Mouse (Mus musculus) frontal cortex, postnatal 25 days (tissue): Measurements from ENCODE around the gene Lrriq1.

ENCODE experiments used
- DNase-seq, 2 experiments: peaks; one replicate each; pipeline ENCODE4 v3.0.0; 2022; ENCODE audit warnings: low spot score in 2 of 2

Lrriq1 gene

DNA sequence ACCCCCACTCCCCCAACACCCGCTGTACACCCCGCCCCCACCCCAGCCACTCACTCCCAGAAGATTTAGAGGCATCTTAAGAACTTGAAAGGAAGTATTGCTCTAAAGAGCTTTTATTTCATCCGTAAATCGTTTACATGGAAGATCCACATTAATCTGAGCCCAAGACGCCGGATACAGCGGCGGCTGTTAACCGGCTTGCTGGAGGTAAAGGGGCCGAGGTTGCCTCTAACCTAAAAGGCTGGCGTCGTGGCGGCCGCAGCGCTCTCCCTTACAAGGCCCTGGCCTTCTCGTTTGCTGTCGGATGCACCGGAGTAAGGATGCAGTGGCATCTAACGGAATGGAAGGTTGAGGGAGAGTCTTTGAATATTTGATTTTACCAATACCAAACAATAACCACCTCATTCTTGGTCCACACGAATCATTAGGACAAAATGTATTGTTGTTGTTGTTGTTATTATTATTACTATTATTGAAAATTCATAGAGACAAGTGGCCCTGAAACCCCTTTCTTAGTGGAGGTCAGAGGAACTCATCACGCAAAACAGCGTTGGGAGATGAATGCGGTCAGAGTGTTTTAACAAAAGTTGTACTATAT lies 206.9 kb downstream of the Lrriq1 start:
- no peak for DNase-seq

- no peak for DNase-seq
Observed at GRCm38 (mm10) chr10:103028253-103029131, 207.6 kb downstream of the Lrriq1 start.

GRCm38 (mm10) chr10:103027931-103028252 lies 208.2 kb downstream of the Lrriq1 start:
- DNase-seq = no peak

GRCm38 (mm10) chr10:103027226-103027930 lies 208.7 kb downstream of the Lrriq1 start:
- no peak for DNase-seq

- DNase-seq = no peak
Observed at GRCm38 (mm10) chr10:103026636-103027225, 209.4 kb downstream of the Lrriq1 start.

DNA sequence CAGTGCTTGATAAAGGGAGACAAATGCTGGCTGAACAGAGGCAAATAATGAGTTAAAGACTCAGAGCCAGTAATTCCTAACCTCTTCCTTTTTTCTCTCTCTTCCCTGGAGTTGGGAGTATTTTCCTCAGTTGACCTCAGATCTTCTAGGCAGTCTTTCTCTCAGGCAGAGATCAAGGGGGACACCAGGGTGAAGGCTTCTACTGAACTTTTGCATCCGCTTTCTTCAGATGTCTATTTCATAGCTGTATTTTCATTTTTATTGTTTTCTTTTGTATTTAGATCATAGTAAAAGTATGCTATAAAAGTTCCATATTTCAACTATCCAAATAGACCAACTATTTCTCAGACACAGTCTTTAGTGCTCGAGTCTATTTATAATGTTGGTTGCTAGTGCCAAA lies 233.6 kb downstream of the Lrriq1 start:
- no peak for DNase-seq

DNA sequence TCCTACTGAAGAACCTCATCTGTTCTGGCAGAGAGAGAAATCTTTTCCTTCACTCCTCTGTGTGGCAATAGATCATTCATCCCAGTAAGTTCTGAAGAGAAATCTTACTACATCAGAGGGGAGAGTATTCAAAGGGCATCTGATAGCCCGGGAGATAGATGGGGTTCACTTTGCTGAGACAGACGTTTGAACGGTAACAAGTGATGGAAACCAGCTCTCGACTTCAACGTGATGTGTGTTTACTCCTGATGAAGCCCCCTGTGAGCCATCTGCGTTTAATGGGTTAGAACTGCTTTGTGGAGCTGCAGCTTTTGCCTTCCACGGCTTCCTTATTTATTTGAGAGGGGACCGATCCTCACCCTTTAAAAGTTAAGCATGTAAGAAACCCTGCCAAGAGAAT lies 235.2 kb downstream of the Lrriq1 start:
- DNase-seq = no peak

- no peak for DNase-seq
Observed at GRCm38 (mm10) chr10:102999584-102999983, 236.5 kb downstream of the Lrriq1 start.
